Mouse (Mus musculus) midbrain, embryonic 12.5 days (tissue): Measurements from ENCODE around the gene Mtfmt. TPM values are rescaled to one million over a fixed set of nuclear protein-coding genes. Genes with fewer than 3 reads are reported as not detected.

Experiments
- ATAC-seq: fragments of 200-750 bp; cut with Nextera tagmentation; 2 replicates; pipeline ENCODE4 v1.8.0; 2017; ENCODE audit warnings: low read depth, moderate TSS enrichment, moderate library complexity; ENCODE audit not compliant: low FRiP score
- H3K27ac ChIP-seq: fragments of 300-500 bp; sonication (generic); replicated peaks from 2 replicates; pipeline ENCODE4 v1.5.1; 2016; ENCODE audit warnings: mild to moderate bottlenecking
- H3K27me3 ChIP-seq: fragments of 300-500 bp; sonication (generic); 2 replicates; pipeline ENCODE4 v1.6.1; 2016; ENCODE audit warnings: mild to moderate bottlenecking
- H3K36me3 ChIP-seq: fragments of 300-500 bp; sonication (generic); 2 replicates; pipeline ENCODE4 v1.6.1; 2016
- H3K4me1 ChIP-seq: fragments of 300-500 bp; sonication (generic); 2 replicates; pipeline ENCODE4 v1.6.1; 2016
- H3K4me2 ChIP-seq: fragments of 300-500 bp; sonication (generic); replicated peaks from 2 replicates; pipeline ENCODE4 v1.6.1; 2016; ENCODE audit warnings: mild to moderate bottlenecking, moderate library complexity
- H3K4me3 ChIP-seq: fragments of 300-500 bp; sonication (generic); 2 replicates; pipeline ENCODE4 v1.5.1; 2016; ENCODE audit warnings: mild to moderate bottlenecking
- H3K9ac ChIP-seq: fragments of 300-500 bp; sonication (generic); replicated peaks from 2 replicates; pipeline ENCODE4 v1.6.1; 2016; ENCODE audit warnings: mild to moderate bottlenecking, moderate library complexity
- H3K9me3 ChIP-seq: fragments of 300-500 bp; sonication (generic); 2 replicates; pipeline ENCODE4 v1.6.1; 2016; ENCODE audit warnings: mild to moderate bottlenecking
- WGBS: fragments of 180-500 bp; shearing (Covaris S2); methylation state at CpG from one replicate; pipeline ENCODE4 v1.1.7; 2016; 5-methylcytosine and 5-hydroxymethylcytosine counted together
- polyA plus RNA-seq: library from polyadenylated mRNA; unstranded; fragments of >200 nt; fragmentation: Nextera tagmentation; extraction: Ambion mirVana; gene quantifications from 2 replicates; pipeline ENCODE4 v1.2.1, GENCODE M21; 2016

Gene Mtfmt
- 22.9 and 23.3 TPM in 2 replicates for polyA plus RNA-seq

DNA sequence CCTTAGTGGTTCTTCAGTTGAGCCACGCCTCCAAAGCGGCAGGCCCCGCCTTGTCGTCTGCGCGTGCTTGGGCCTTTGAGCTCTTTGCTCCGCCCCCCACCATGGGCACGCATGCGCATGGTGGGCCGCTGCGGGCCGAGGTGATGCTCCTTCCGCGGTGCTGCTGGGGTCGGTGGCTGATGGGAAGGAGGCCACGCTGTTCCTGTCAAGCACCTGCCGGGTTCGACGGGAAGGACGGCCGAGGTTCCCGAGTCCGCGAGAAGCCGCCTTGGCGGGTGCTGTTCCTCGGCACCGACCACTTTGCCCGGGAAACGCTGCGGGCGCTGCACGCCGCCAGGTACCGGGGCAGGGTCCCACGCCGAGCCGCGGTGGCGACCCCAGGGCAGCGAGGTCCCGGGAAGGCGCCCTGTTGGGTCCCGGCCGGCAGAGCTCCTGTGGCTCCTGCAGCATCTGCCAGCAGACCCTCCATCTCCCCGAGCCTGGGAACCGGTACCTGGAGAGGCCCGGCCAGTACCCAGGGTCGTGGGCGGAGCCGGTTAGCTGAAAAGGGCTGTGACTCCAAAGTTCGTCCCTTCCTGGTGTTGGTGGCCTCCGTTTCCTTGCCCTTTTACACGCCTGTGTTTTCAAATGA lies at the start of gene Mtfmt:
TSS of gene Mtfmt (plus strand) at position 112 of the 631 bp plus-strand sequence.
- peak; percentile 90 for ATAC-seq
- H3K27ac ChIP-seq = 0 out of 2 replicates have a peak within 1 kb of the TSS, but pooled peaks have one; percentile 32

DNA sequence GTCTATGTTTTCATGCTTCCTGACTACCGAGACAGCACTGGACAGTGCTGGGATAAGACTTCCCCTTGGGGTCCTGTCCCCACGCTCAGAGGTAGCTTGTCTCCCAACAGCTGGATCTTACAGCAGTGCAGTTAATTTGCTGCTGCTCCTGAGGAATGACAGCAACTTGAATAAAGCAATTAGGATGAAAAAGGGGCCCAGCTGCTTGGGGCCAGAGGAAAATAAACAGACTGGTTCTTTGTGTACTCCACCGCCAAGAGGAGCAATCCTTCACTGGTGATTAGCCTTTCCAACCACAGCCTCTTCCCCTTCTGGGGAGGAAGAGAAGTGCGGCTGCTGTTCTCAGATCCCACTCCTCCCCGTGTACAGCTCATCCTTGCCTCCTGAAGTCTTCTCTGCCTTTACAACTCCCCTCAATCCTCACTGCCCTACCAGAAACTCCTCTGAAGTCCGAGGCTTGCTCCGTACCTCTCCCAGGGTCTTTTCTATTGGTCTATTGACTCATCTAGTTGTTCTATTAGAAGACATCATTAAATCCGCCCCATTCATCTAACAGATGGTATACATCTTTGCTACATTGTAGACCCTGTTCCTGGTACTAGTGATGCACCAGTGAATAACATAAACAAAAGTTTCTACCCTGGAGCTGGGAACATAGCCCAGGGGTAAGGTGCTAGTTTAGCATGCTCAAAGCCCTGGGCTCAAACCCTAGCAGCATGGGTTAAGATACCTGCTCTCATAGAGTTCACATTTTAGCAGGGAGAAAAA lies 49.0 kb upstream of the Mtfmt start:
- H3K9ac ChIP-seq = no peak overlapping the region
- no peak overlapping the region for H3K4me2 ChIP-seq
- H3K4me3 ChIP-seq = no peak overlapping the region
- peaks cover 33% of the 10 kb centered on the region for H3K27me3 ChIP-seq
- H3K36me3 ChIP-seq = no peaks in the 10 kb centered on the region
- H3K4me1 ChIP-seq = peaks cover 14% of the 10 kb centered on the region
- no peaks in the 10 kb centered on the region for H3K9me3 ChIP-seq
- H3K27ac ChIP-seq = no peak overlapping the region
- ATAC-seq = no peak
- WGBS = 39% methylated on average over 8 of the region's 8 CpGs

More for the DNA sequence above, at the start of gene Mtfmt:
- under 1% methylated on average over 54 of the region's 54 CpGs for WGBS
- Histone ChIP-seq H3K9ac (peak within 1 kb of the TSS; percentile 76), H3K27me3 (no peaks in the 10 kb centered on the region), H3K4me3 (peak within 1 kb of the TSS; percentile 71), H3K36me3 (peaks cover 6% of the 10 kb centered on the region), H3K4me1 (peaks cover 7% of the 10 kb centered on the region; the same call in 1 of the 2 replicates), H3K9me3 (no peaks in the 10 kb centered on the region), H3K4me2 (peak within 1 kb of the TSS; percentile 72)

DNA sequence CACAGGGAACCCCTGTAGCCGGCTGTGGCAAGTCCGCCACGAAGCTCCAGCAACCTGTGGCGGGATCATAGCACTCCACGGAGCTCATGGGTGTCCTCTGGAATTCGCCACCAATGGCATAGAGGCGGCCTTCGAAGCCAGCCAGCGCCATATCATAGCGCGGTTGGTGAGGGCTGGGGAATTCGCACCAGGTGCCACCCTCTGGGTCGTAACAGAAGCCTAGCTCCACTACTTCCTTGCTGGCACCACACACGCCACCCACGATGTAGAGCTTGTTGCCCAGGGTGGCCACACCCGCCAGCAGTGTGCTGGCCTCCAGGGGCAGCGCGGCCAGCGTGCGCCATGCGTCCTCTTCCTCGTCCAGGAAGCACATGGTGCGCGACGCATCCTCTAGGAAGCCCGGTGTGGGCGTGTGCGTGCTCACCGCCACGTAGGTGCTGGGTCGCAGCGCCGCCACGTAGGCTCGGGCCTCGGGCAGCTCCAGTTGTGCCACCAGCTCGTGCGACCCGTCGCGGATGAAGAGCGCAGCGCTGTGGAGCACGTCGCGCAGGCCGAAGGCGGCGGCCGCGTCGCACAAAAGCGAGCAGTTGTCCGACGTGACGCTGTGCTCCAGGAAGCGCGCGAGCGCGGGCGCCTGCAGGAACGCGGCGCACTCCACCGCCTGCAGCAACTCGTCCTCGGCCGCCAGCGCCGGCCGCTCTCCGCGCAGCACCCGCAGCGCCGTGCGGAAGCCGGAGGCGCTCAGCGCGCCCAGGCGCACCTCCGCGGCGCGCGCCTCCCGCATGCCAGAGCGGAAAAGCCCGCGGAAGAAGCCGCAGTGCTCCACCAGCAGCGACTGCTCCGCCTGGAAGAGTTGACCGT lies 44.6 kb upstream of the Mtfmt start:
- H3K9ac ChIP-seq = no peak overlapping the region
- H3K36me3 ChIP-seq = no peaks in the 10 kb centered on the region
- no peaks in the 10 kb centered on the region for H3K9me3 ChIP-seq

DNA sequence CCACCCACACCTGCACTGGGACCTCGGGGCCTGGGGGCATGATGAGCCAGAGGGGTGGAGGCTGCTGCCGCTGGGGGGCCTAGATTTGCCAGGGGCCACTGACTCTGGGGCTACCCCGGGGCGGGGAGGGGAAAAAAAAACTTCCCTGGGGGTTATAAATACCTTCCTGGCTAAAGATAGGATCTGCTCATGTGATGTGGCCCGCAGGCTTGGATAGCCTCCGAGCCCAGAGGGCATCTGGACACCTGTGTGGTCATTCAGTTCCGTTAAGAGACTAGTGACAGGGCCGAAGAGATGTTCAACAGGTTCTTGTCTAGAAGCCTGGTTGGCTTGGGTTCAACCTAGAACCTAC lies 44.0 kb upstream of the Mtfmt start, which contains the start of gene Kbtbd13:
TSS of gene Kbtbd13 (minus strand) at position 40 of the 352 bp plus-strand sequence.
- Histone ChIP-seq H3K4me3 (peak within 1 kb of the TSS; percentile 42), H3K4me1 (peaks cover 9% of the 10 kb centered on the region), H3K9me3 (no peaks in the 10 kb centered on the region), H3K4me2 (peak within 1 kb of the TSS; percentile 46), H3K27ac (no peak within 1 kb of the TSS), H3K36me3 (no peaks in the 10 kb centered on the region), H3K27me3 (peaks cover 55% of the 10 kb centered on the region), H3K9ac (no peak within 1 kb of the TSS)
- 45% methylated on average over 7 of the region's 8 CpGs for WGBS
- no peak for ATAC-seq

More for the DNA sequence above, 44.6 kb upstream of the Mtfmt start:
- H3K4me2 ChIP-seq = peak overlapping the region; percentile 46
- H3K27ac ChIP-seq = no peak overlapping the region
- WGBS = 19% methylated on average over 95 of the region's 96 CpGs
- peaks cover 55% of the 10 kb centered on the region for H3K27me3 ChIP-seq
- H3K4me1 ChIP-seq = peaks cover 14% of the 10 kb centered on the region
- H3K4me3 ChIP-seq = peak overlapping the region; percentile 42
- no peak for ATAC-seq

DNA sequence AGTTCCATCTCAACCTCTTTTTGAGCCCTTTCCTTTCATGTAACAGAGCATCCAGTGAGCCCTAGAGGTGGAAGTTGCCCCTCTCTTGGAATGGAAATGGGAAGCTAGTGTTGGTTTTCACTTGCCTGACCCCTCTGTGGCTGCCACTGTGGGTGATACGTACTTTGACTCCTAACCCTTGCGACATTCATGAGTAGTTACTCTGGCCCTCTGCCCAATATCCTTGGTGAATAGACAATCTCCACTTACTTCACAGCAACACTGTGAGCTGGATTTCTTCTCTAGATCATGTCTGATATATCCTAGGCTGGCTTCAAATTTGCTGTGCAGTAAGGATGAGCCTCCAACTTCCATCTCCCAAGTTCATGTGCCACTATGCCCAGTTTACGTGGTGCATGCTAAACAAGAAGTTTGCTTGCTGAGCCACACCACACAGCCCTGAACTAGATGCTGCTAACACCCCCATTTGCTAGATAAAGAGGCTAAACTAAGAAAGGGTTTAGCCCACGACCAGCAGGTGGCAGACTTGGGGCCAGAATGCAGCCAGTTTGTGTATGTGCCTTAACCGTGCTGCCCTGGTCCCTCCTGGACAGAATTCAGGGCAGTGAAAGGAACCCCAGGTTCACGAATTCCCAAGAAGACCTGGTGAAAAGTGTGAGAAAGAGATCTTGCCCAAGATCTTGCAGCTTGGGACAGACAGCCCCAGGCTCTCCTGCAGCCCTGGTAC lies 42.8 kb upstream of the Mtfmt start:
- Histone ChIP-seq H3K9ac (no peak overlapping the region), H3K36me3 (no peaks in the 10 kb centered on the region), H3K4me3 (no peak overlapping the region), H3K4me2 (no peak overlapping the region), H3K27ac (no peak overlapping the region), H3K4me1 (peaks cover 8% of the 10 kb centered on the region), H3K9me3 (no peaks in the 10 kb centered on the region), H3K27me3 (peaks cover 50% of the 10 kb centered on the region)
- WGBS = 28% methylated on average over 6 of the region's 6 CpGs
- ATAC-seq = no peak

- ATAC-seq = no peak
- Histone ChIP-seq H3K27ac (no peak overlapping the region), H3K36me3 (no peaks in the 10 kb centered on the region), H3K9me3 (no peaks in the 10 kb centered on the region), H3K9ac (no peak overlapping the region), H3K27me3 (peaks cover 50% of the 10 kb centered on the region), H3K4me3 (no peak overlapping the region), H3K4me1 (peaks cover 15% of the 10 kb centered on the region), H3K4me2 (no peak overlapping the region)
- WGBS = 46% methylated on average over 2 of the region's 2 CpGs
Observed at GRCm38 (mm10) chr9:65393606-65394005, 42.0 kb upstream of the Mtfmt start.

DNA sequence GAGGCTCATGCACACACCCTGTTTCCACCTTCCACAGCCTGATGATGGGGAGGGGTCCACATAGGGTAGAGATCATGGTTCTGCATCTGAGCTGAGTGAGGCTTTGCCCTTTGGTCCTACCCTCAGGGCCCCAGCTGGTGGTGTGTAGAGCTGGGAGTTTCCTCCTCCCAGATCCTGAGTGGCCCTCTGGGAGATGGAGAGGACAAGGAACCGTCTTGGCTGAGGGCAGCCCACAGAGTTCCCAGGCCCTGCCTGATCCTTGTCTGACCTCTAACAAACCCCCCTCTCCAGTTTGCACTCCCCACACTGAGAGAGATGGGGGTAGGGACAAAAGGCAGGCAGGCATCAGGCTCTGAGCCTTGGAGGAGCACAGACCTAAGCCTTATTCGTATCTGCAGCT lies 41.2 kb upstream of the Mtfmt start:
- H3K27ac ChIP-seq = no peak overlapping the region
- no peaks in the 10 kb centered on the region for H3K9me3 ChIP-seq
- peaks cover 48% of the 10 kb centered on the region for H3K27me3 ChIP-seq
- H3K4me3 ChIP-seq = no peak overlapping the region
- H3K36me3 ChIP-seq = no peaks in the 10 kb centered on the region
- H3K4me1 ChIP-seq = peaks cover 17% of the 10 kb centered on the region
- no peak overlapping the region for H3K4me2 ChIP-seq
- no peak overlapping the region for H3K9ac ChIP-seq
- WGBS = 68% methylated on average over 2 of the region's 2 CpGs
- ATAC-seq = no peak

- Histone ChIP-seq H3K36me3 (no peaks in the 10 kb centered on the region), H3K4me3 (peak within 1 kb of the TSS; percentile 52), H3K9me3 (no peaks in the 10 kb centered on the region), H3K9ac (peak within 1 kb of the TSS; percentile 62), H3K27ac (no peak within 1 kb of the TSS), H3K27me3 (peaks cover 11% of the 10 kb centered on the region), H3K4me2 (peak within 1 kb of the TSS; percentile 75), H3K4me1 (peaks cover 9% of the 10 kb centered on the region)
- under 1% methylated on average over 24 of the region's 24 CpGs for WGBS
- ATAC-seq = peak; percentile 70; the same call in 1 of the 2 replicates
Observed at GRCm38 (mm10) chr9:65398279-65398678, 37.3 kb upstream of the Mtfmt start, which contains the start of gene Rasl12. TSS of gene Rasl12 (plus strand) at chr9:65398506.

DNA sequence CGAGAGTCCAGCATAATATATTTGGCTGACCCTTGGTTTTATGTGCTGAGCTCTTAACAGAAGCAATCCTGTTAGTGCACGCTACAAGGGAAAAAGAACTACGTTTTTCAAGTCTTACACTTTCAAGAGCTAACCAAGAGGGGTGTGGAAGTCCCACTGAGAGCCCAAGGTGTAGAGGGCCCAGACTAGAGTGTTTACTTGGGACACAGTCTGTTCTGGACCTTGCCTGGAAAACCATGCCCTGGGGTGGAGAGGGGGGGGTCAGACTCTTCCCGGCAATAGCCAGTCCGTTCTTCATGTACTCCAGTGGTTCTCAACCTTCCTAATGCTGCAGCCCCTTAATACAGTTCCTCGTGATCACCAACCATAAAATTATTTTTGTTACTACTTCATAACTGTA lies 35.6 kb upstream of the Mtfmt start:
- no peak overlapping the region for H3K4me3 ChIP-seq
- no peaks in the 10 kb centered on the region for H3K36me3 ChIP-seq
- peaks cover 7% of the 10 kb centered on the region for H3K27me3 ChIP-seq
- ATAC-seq = no peak
- H3K4me1 ChIP-seq = peaks cover 9% of the 10 kb centered on the region
- no peak overlapping the region for H3K9ac ChIP-seq
- 89% methylated on average over 6 of the region's 6 CpGs for WGBS
- no peak overlapping the region for H3K27ac ChIP-seq
- H3K4me2 ChIP-seq = no peak overlapping the region
- no peaks in the 10 kb centered on the region for H3K9me3 ChIP-seq

DNA sequence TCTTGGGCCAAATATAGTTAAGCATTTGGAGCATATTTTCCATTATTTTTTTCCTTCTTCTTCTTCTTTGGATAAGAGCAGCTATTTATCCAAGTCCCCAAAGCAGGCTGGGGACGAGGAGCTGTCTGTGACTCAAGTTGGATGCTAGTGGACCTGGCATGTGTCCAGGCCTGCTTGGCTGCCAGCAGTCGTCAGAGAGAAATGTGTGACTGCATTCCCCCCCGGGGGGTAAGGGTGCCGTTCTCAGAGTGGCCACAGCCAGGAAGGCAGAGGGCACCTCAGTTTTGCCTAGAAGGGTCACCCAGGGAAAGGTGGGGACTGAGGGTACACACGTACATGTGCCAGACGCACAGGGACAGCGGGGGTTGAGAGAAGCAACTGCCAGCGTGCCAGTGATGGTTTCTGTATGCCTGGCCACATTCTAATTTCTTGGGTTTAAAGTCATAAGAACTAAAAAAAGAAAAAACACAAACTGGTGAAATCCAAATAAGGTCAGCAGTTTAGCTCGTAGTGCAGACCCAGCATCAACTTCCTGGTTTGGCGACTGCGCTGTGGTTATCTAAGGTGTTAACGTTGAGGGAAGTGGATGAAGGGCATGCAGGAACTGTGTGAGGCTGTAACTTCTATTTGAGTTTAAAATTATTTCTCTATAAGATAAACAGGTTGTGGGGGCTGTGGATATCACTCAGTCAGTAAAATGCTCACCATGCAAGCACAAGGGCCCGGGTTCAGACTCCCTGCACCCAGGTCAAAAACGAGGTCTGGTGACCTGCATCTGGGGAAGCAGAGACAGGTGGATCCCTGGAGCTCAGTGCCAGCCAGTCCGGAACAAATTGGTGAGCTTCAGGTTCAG lies 31.0 kb upstream of the Mtfmt start:
- H3K27me3 ChIP-seq = peaks cover under 1% of the 10 kb centered on the region; the same call in 1 of the 2 replicates
- no peak overlapping the region for H3K9ac ChIP-seq
- WGBS = 78% methylated on average over 15 of the region's 15 CpGs
- H3K4me3 ChIP-seq = no peak overlapping the region
- H3K4me2 ChIP-seq = no peak overlapping the region
- ATAC-seq = no peak
- H3K9me3 ChIP-seq = no peaks in the 10 kb centered on the region
- no peaks in the 10 kb centered on the region for H3K4me1 ChIP-seq
- H3K27ac ChIP-seq = no peak overlapping the region
- H3K36me3 ChIP-seq = no peaks in the 10 kb centered on the region

GRCm38 (mm10) chr9:65405184-65405449 lies 30.5 kb upstream of the Mtfmt start:
- no peaks in the 10 kb centered on the region for H3K4me1 ChIP-seq

More at GRCm38 (mm10) chr9:65405184-65405449, 30.5 kb upstream of the Mtfmt start:
- Histone ChIP-seq H3K9ac (no peak overlapping the region), H3K27me3 (no peaks in the 10 kb centered on the region), H3K9me3 (no peaks in the 10 kb centered on the region), H3K36me3 (no peaks in the 10 kb centered on the region), H3K4me3 (no peak overlapping the region), H3K27ac (no peak overlapping the region), H3K4me2 (no peak overlapping the region)
- no peak for ATAC-seq
- 90% methylated on average over 2 of the region's 2 CpGs for WGBS
